Mouse (Mus musculus) myocyte (in vitro differentiated cells): ENCODE measurements around the gene Arhgef17. TPM values are rescaled to one million over a fixed set of nuclear protein-coding genes. Genes with fewer than 3 reads are reported as not detected.
"Not testable (repeated sequence)": the region's sequence is repeated elsewhere in the genome, so short reads cannot be mapped to it uniquely, and the experiment has no call there.

Experiments
- H3K27me3 ChIP-seq: one replicate; pipeline ENCODE4 v1.6.1; 2011; ENCODE audit not compliant: control insufficient read depth, insufficient read depth, insufficient read length
- H3K36me3 ChIP-seq: one replicate; pipeline ENCODE4 v1.6.1; 2011; ENCODE audit not compliant: control insufficient read depth, insufficient read depth
- H3K4me2 ChIP-seq: one replicate; pipeline ENCODE4 v1.6.1; 2011; ENCODE audit warnings: low read depth, control low read depth
- H3K4me3 ChIP-seq: one replicate; pipeline ENCODE4 v1.5.1; 2011; ENCODE audit warnings: mild to moderate bottlenecking, control low read depth, moderate library complexity
- H3K79me2 ChIP-seq: one replicate; pipeline ENCODE4 v1.6.1; 2011; ENCODE audit not compliant: control insufficient read depth, insufficient read depth
- H3ac ChIP-seq: one replicate; pipeline ENCODE4 v1.6.1; 2011; ENCODE audit not compliant: control insufficient read depth, insufficient read length
- CEBPB ChIP-seq: IDR thresholded peaks from 2 replicates; pipeline ENCODE4 v1.6.1; 2011; ENCODE audit warnings: mild to moderate bottlenecking, moderate library complexity; ENCODE audit not compliant: poor library complexity, insufficient read depth, severe bottlenecking
- E2F4 ChIP-seq: IDR thresholded peaks from one replicate; pipeline ENCODE4 v1.6.1; 2011; ENCODE audit warnings: mild to moderate bottlenecking, control low read depth, moderate library complexity; ENCODE audit not compliant: insufficient read depth
- MAX ChIP-seq: IDR thresholded peaks from one replicate; pipeline ENCODE4 v1.6.1; 2011; ENCODE audit warnings: low read depth, mild to moderate bottlenecking, control low read depth
- MYOD1 ChIP-seq, 3 experiments: IDR thresholded peaks; one replicate each; pipeline ENCODE4 v1.6.1; 2011; ENCODE audit warnings: control low read depth in 2 of 3, low read depth in 2 of 3, mild to moderate bottlenecking in 2 of 3, moderate library complexity in 1 of 3; ENCODE audit not compliant: insufficient read length in 2 of 3, control insufficient read depth in 1 of 3
- MYOG ChIP-seq, 3 experiments: IDR thresholded peaks; one replicate each; pipeline ENCODE4 v1.6.1; 2011; ENCODE audit warnings: control low read depth in 2 of 3, low read depth in 2 of 3, mild to moderate bottlenecking in 2 of 3; ENCODE audit not compliant: insufficient read length in 2 of 3, control insufficient read depth in 1 of 3, insufficient read depth in 1 of 3
- POLR2A ChIP-seq: IDR thresholded peaks from one replicate; pipeline ENCODE4 v1.6.1; 2011; ENCODE audit warnings: low read depth, mild to moderate bottlenecking, control low read depth, moderate library complexity; ENCODE audit not compliant: insufficient read length
- POLR2AphosphoS2 ChIP-seq: IDR thresholded peaks from one replicate; pipeline ENCODE4 v1.6.1; 2011; ENCODE audit warnings: low read depth, control low read depth; ENCODE audit not compliant: insufficient read length
- REST ChIP-seq: IDR thresholded peaks from one replicate; pipeline ENCODE4 v1.6.1; 2011; ENCODE audit warnings: mild to moderate bottlenecking, control low read depth, moderate library complexity; ENCODE audit not compliant: insufficient read depth, insufficient read length
- SRF ChIP-seq: IDR thresholded peaks from one replicate; pipeline ENCODE4 v1.6.1; 2011; ENCODE audit warnings: low read depth; ENCODE audit not compliant: control insufficient read depth, insufficient read length
- TCF12 ChIP-seq: IDR thresholded peaks from one replicate; pipeline ENCODE4 v1.6.1; 2011; ENCODE audit warnings: mild to moderate bottlenecking, control low read depth; ENCODE audit not compliant: poor library complexity, insufficient read depth, severe bottlenecking
- TCF3 ChIP-seq: IDR thresholded peaks from one replicate; pipeline ENCODE4 v1.6.1; 2011; ENCODE audit warnings: low read depth, control low read depth; ENCODE audit not compliant: insufficient read length
- USF1 ChIP-seq: IDR thresholded peaks from one replicate; pipeline ENCODE4 v1.6.1; 2011; ENCODE audit warnings: low read depth, mild to moderate bottlenecking, control low read depth, moderate library complexity
- polyA plus RNA-seq: library from polyadenylated mRNA; unstranded; fragments of >200 nt; fragmentation: generic; extraction: Trizol; gene quantifications from one replicate; pipeline ENCODE4 v1.2.1, GENCODE M21; 2012; ENCODE audit warnings: missing spikeins

The Arhgef17 gene
- polyA plus RNA-seq, 1 experiment, result 24.7 TPM

- no peak overlapping the region for H3ac ChIP-seq
- no peak overlapping the region for H3K4me2 ChIP-seq
- TF ChIP-seq TCF3, result no peak
- no peak for TF ChIP-seq REST
- no peak for TF ChIP-seq TCF12
- no peak for TF ChIP-seq MYOD1 (IDR thresholded peaks at IDR 0.05; ENCODE audit: control insufficient read depth in 1 of 3, insufficient read length in 2 of 3, low read depth in 2 of 3)
- no peak for TF ChIP-seq E2F4
- TF ChIP-seq MYOG (IDR thresholded peaks at IDR 0.05; ENCODE audit: control insufficient read depth in 1 of 3, insufficient read depth in 1 of 3, insufficient read length in 2 of 3, low read depth in 2 of 3), result no peak
- TF ChIP-seq USF1, result no peak
- TF ChIP-seq CEBPB, result no peak
- TF ChIP-seq POLR2A, result no peak
- no peak for TF ChIP-seq MAX
- TF ChIP-seq POLR2AphosphoS2, result no peak
- no peak for TF ChIP-seq SRF
- H3K79me2 ChIP-seq, result no peaks in the 10 kb centered on the region
- no peaks in the 10 kb centered on the region for H3K27me3 ChIP-seq
- no peaks in the 10 kb centered on the region for H3K36me3 ChIP-seq
- no peak overlapping the region for H3K4me3 ChIP-seq
These were observed 82.4 kb downstream of the Arhgef17 start for GRCm38 (mm10) chr7:100849508-100849907.

- H3K4me3 ChIP-seq, result no peak overlapping the region
- no peak overlapping the region for H3ac ChIP-seq
- no peak overlapping the region for H3K4me2 ChIP-seq
These were observed 83.2 kb downstream of the Arhgef17 start for GRCm38 (mm10) chr7:100848744-100849143.

GRCm38 (mm10) chr7:100847131-100847530 lies 84.8 kb downstream of the Arhgef17 start:
- Histone ChIP-seq H3K27me3 (no peaks in the 10 kb centered on the region), H3ac (no peak overlapping the region), H3K4me2 (no peak overlapping the region), H3K4me3 (no peak overlapping the region), H3K36me3 (no peaks in the 10 kb centered on the region), H3K79me2 (no peaks in the 10 kb centered on the region)
- TF ChIP-seq POLR2AphosphoS2, result no peak
- TF ChIP-seq TCF12, result no peak
- no peak for TF ChIP-seq CEBPB
- no peak for TF ChIP-seq MYOG (IDR thresholded peaks at IDR 0.05; ENCODE audit: control insufficient read depth in 1 of 3, insufficient read depth in 1 of 3, insufficient read length in 2 of 3, low read depth in 2 of 3)
- TF ChIP-seq TCF3, result no peak
- TF ChIP-seq POLR2A, result no peak
- no peak for TF ChIP-seq E2F4
- TF ChIP-seq MAX, result no peak
- no peak for TF ChIP-seq USF1
- TF ChIP-seq REST, result no peak
- TF ChIP-seq SRF, result no peak

More at GRCm38 (mm10) chr7:100848744-100849143, 83.2 kb downstream of the Arhgef17 start:
- H3K79me2 ChIP-seq, result no peaks in the 10 kb centered on the region
- TF ChIP-seq TCF3 (no peak), E2F4 (no peak), POLR2A (no peak), MAX (no peak)
- no peaks in the 10 kb centered on the region for H3K36me3 ChIP-seq
- H3K27me3 ChIP-seq, result no peaks in the 10 kb centered on the region

GRCm38 (mm10) chr7:100846033-100846432 lies 85.9 kb downstream of the Arhgef17 start:
- H3K79me2 ChIP-seq, H3K27me3 ChIP-seq, H3K4me3 ChIP-seq, H3K36me3 ChIP-seq, H3K4me2 ChIP-seq, H3ac ChIP-seq: not testable (repeated sequence)

- Histone ChIP-seq H3K79me2 (no peaks in the 10 kb centered on the region), H3K4me2 (no peak overlapping the region), H3K4me3 (no peak overlapping the region), H3K36me3 (no peaks in the 10 kb centered on the region), H3ac (no peak overlapping the region), H3K27me3 (no peaks in the 10 kb centered on the region)
- no peak for TF ChIP-seq MYOD1 (IDR thresholded peaks at IDR 0.05; ENCODE audit: control insufficient read depth in 1 of 3, insufficient read length in 2 of 3, low read depth in 2 of 3)
- TF ChIP-seq MAX, result no peak
- TF ChIP-seq POLR2AphosphoS2, result no peak
- TF ChIP-seq SRF, result no peak
- TF ChIP-seq TCF12, result no peak
- TF ChIP-seq MYOG (IDR thresholded peaks at IDR 0.05; ENCODE audit: control insufficient read depth in 1 of 3, insufficient read depth in 1 of 3, insufficient read length in 2 of 3, low read depth in 2 of 3), result no peak
- no peak for TF ChIP-seq TCF3
- no peak for TF ChIP-seq E2F4
- no peak for TF ChIP-seq CEBPB
- TF ChIP-seq POLR2A, result no peak
These were observed 86.5 kb downstream of the Arhgef17 start for GRCm38 (mm10) chr7:100845412-100845811.

GRCm38 (mm10) chr7:100845026-100845400 lies 86.9 kb downstream of the Arhgef17 start:
- H3K27me3 ChIP-seq, result no peaks in the 10 kb centered on the region

More at GRCm38 (mm10) chr7:100845026-100845400, 86.9 kb downstream of the Arhgef17 start:
- Histone ChIP-seq H3K79me2 (no peaks in the 10 kb centered on the region), H3K36me3 (no peaks in the 10 kb centered on the region), H3K4me2 (no peak overlapping the region), H3K4me3 (no peak overlapping the region), H3ac (no peak overlapping the region)
- no peak for TF ChIP-seq E2F4
- TF ChIP-seq TCF3, result no peak
- TF ChIP-seq SRF, result no peak
- TF ChIP-seq REST, result no peak
- TF ChIP-seq POLR2A, result no peak
- TF ChIP-seq POLR2AphosphoS2, result no peak
